Mouse (Mus musculus) brown adipose tissue, adult 24 weeks (tissue): ENCODE data around the gene Vnn1. TPM values are rescaled to one million over a fixed set of nuclear protein-coding genes. Genes with fewer than 3 reads are reported as not detected.

ENCODE experiments used
- H3K27ac ChIP-seq: fragments of 200-500 bp; replicated peaks from 2 replicates; pipeline ENCODE4 v1.5.1; 2012; ENCODE audit warnings: low read depth, mild to moderate bottlenecking, low read length
- H3K4me1 ChIP-seq: fragments of 200-500 bp; 2 replicates; pipeline ENCODE4 v1.6.1; 2012; ENCODE audit warnings: low read length, mixed read lengths; ENCODE audit not compliant: control insufficient read depth, insufficient read depth, insufficient read length
- H3K4me3 ChIP-seq: fragments of 200-500 bp; 2 replicates; pipeline ENCODE4 v1.5.1; 2012; ENCODE audit warnings: low read depth, mild to moderate bottlenecking, low read length, moderate library complexity; ENCODE audit not compliant: insufficient read depth
- polyA plus RNA-seq: library from polyadenylated mRNA; stranded (reverse); fragments of >200 nt; gene quantifications from 2 replicates; pipeline ENCODE4 v1.2.4, GENCODE M21; 2012; ENCODE audit not compliant: missing spikeins, insufficient read depth, insufficient read length

Gene Vnn1
- 1.4 and 2.2 TPM in 2 replicates for polyA plus RNA-seq

- Histone ChIP-seq H3K4me3 (peak within 1 kb of the TSS; percentile 42), H3K4me1 (0 out of 2 replicates have a peak, but pooled peaks cover 2% of the 10 kb centered on the region), H3K27ac (no peak within 1 kb of the TSS)
Observed at GRCm38 (mm10) chr10:23894601-23895349, at the start of gene Vnn1. TSS of gene Vnn1 (plus strand) at chr10:23894688.

GRCm38 (mm10) chr10:23851228-23851912 lies 43.1 kb upstream of the Vnn1 start, which contains the start of gene Vnn3:
TSS of gene Vnn3 (plus strand) at chr10:23851462.
- no peak within 1 kb of the TSS for H3K27ac ChIP-seq
- H3K4me1 ChIP-seq = no peaks in the 10 kb centered on the region
- H3K4me3 ChIP-seq = no peak within 1 kb of the TSS

GRCm38 (mm10) chr10:23852096-23852495 lies 42.4 kb upstream of the Vnn1 start:
- H3K4me1 ChIP-seq = no peaks in the 10 kb centered on the region
- no peak overlapping the region for H3K27ac ChIP-seq
- H3K4me3 ChIP-seq = no peak overlapping the region

GRCm38 (mm10) chr10:23864362-23865312 lies 29.9 kb upstream of the Vnn1 start:
- no peak overlapping the region for H3K27ac ChIP-seq
- no peak overlapping the region for H3K4me3 ChIP-seq
- no peaks in the 10 kb centered on the region for H3K4me1 ChIP-seq

GRCm38 (mm10) chr10:23880695-23881094 lies 13.8 kb upstream of the Vnn1 start:
- no peaks in the 10 kb centered on the region for H3K4me1 ChIP-seq
- H3K4me3 ChIP-seq = no peak overlapping the region
- H3K27ac ChIP-seq = no peak overlapping the region

GRCm38 (mm10) chr10:23884910-23885309 lies 9.6 kb upstream of the Vnn1 start:
- H3K4me3 ChIP-seq = no peak overlapping the region
- H3K27ac ChIP-seq = no peak overlapping the region
- no peaks in the 10 kb centered on the region for H3K4me1 ChIP-seq

GRCm38 (mm10) chr10:23886060-23886459 lies 8.4 kb upstream of the Vnn1 start:
- H3K4me3 ChIP-seq = no peak overlapping the region
- no peak overlapping the region for H3K27ac ChIP-seq
- H3K4me1 ChIP-seq = no peaks in the 10 kb centered on the region

GRCm38 (mm10) chr10:23892987-23893386 lies 1.5 kb upstream of the Vnn1 start:
- Histone ChIP-seq H3K4me3 (no peak overlapping the region), H3K4me1 (0 out of 2 replicates have a peak, but pooled peaks cover 2% of the 10 kb centered on the region), H3K27ac (no peak overlapping the region)

GRCm38 (mm10) chr10:23895376-23895775 lies 888 bp downstream of the Vnn1 start:
- Histone ChIP-seq H3K4me1 (0 out of 2 replicates have a peak, but pooled peaks cover 2% of the 10 kb centered on the region), H3K27ac (no peak overlapping the region), H3K4me3 (no peak overlapping the region)

- no peak overlapping the region for H3K4me3 ChIP-seq
- no peaks in the 10 kb centered on the region for H3K4me1 ChIP-seq
- H3K27ac ChIP-seq = no peak overlapping the region
Observed at GRCm38 (mm10) chr10:23901119-23901518, 6.6 kb downstream of the Vnn1 start.

- Histone ChIP-seq H3K27ac (no peak overlapping the region), H3K4me3 (no peak overlapping the region), H3K4me1 (no peaks in the 10 kb centered on the region)
Observed at GRCm38 (mm10) chr10:23905661-23906060, 11.2 kb downstream of the Vnn1 start.

GRCm38 (mm10) chr10:23920056-23920455 lies 25.6 kb downstream of the Vnn1 start, which contains the start of gene Taar1:
TSS of gene Taar1 (plus strand) at chr10:23920356.
- H3K4me1 ChIP-seq = no peaks in the 10 kb centered on the region

GRCm38 (mm10) chr10:23922468-23922867 lies 28.0 kb downstream of the Vnn1 start:
- H3K4me1 ChIP-seq = no peaks in the 10 kb centered on the region

More at GRCm38 (mm10) chr10:23920056-23920455, 25.6 kb downstream of the Vnn1 start, which contains the start of gene Taar1:
- Histone ChIP-seq H3K4me3 (no peak within 1 kb of the TSS), H3K27ac (no peak within 1 kb of the TSS)

GRCm38 (mm10) chr10:23923941-23924340 lies 29.5 kb downstream of the Vnn1 start:
- Histone ChIP-seq H3K4me1 (no peaks in the 10 kb centered on the region), H3K4me3 (no peak overlapping the region), H3K27ac (no peak overlapping the region; the same call in 1 of the 2 replicates)

More at GRCm38 (mm10) chr10:23922468-23922867, 28.0 kb downstream of the Vnn1 start:
- Histone ChIP-seq H3K4me3 (no peak overlapping the region), H3K27ac (no peak overlapping the region)
